25 mouse cellular contexts compared by ENCODE assay signal in the genomic region with DNA sequence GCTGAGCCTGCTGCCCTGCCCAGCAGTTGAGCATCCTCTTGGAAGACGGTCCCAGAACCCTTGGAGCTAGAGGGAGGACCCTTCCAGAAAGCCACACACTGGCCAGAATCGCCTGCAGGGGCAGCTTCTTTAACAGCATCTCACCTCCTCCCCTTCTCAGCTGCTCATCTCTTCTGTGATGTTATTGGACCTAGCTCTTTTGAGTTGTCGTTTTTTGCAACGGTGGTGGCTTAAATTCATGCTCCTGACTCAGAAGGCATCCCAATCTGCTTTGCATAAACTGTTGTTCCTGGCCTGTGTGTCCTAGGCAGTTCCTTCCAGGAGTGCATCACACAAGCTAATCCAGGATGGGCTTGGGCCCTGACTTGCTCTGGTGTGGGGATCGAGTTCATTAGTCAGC. TPM values are rescaled to one million over a fixed set of nuclear protein-coding genes. Genes with fewer than 3 reads are reported as not detected.
"Had no signal": no experiment of that assay in that cellular context is flagged by ENCODE, and none has a peak within 500 bp of the region (broad histone marks: within the 10 kb centered on the region; RNA-seq: fewer than 3 reads in every experiment).

No protein-coding gene starts in this region.

- ATAC-seq: midbrain, embryonic 16.5 days had no signal

- DNase-seq: lung, adult 18-20 months; lung, embryonic 14.5 days; lung, postnatal 10 days; lung, postnatal 4 days; midbrain, embryonic 14.5 days; retina, postnatal 1 day; right cerebral cortex, adult 18-20 months; right cerebral cortex, postnatal 25 days; right cerebral cortex, postnatal 4 days; spleen, adult 18-20 months; thymus, adult 2 months; thymus, postnatal 25 days; thymus, postnatal 4 days had no signal

RNA-seq across cellular contexts. Expression of gene Smco2, which starts 52.5 kb away (rescaled TPM):
- polyA plus RNA-seq: lung, embryonic 14.5 days; lung, embryonic 16.5 days; midbrain, embryonic 10.5 days; midbrain, embryonic 12.5 days; midbrain, embryonic 14.5 days; midbrain, embryonic 16.5 days; myocyte; neural tube, embryonic 11.5 days; neural tube, embryonic 13.5 days; neural tube, embryonic 15.5 days; small intestine, adult 2 months; stomach, embryonic 14.5 days; stomach, embryonic 16.5 days; thymus, adult 2 months; urinary bladder, adult 2 months had no signal
